Mouse (Mus musculus) MEL (cell line): Measurements from ENCODE around the gene Pmpca. TPM values are rescaled to one million over a fixed set of nuclear protein-coding genes. Genes with fewer than 3 reads are reported as not detected.

ENCODE experiments used
- DNase-seq: peaks from one replicate; pipeline ENCODE4 v3.0.0; 2011; ENCODE audit warnings: low read depth, low spot score
- H3K27ac ChIP-seq: 2 replicates; pipeline ENCODE4 v1.5.1; 2012; ENCODE audit warnings: low read depth, mild to moderate bottlenecking, control low read depth, low read length, moderate library complexity; ENCODE audit not compliant: control insufficient read depth
- H3K27me3 ChIP-seq, 2 experiments: fragments of 150-350 bp in 1 of 2; sonication (generic) in 1 of 2; 2 replicates each; pipeline ENCODE4 v1.6.1; 2012; ENCODE audit warnings: low read length in 2 of 2, mild to moderate bottlenecking in 2 of 2, improper control_type of control experiment in 1 of 2, moderate library complexity in 1 of 2; ENCODE audit not compliant: insufficient read depth in 2 of 2, control insufficient read depth in 1 of 2
- H3K36me3 ChIP-seq, 2 experiments: 2 replicates each; pipeline ENCODE4 v1.6.1; 2012 to 2014; ENCODE audit warnings: low read length in 2 of 2, improper control_type of control experiment in 1 of 2, inconsistent platforms in 1 of 2, mild to moderate bottlenecking in 1 of 2; ENCODE audit not compliant: insufficient read depth in 2 of 2, control insufficient read depth in 1 of 2
- H3K4me1 ChIP-seq, 2 experiments: fragments of 150-350 bp in 1 of 2; sonication (generic) in 1 of 2; 2 replicates each; pipeline ENCODE4 v1.6.1; 2012; ENCODE audit warnings: low read length in 2 of 2, improper control_type of control experiment in 1 of 2, mild to moderate bottlenecking in 1 of 2; ENCODE audit not compliant: insufficient read depth in 2 of 2, control insufficient read depth in 1 of 2
- H3K4me3 ChIP-seq, 2 experiments: fragments of 150-350 bp in 1 of 2; sonication (generic) in 1 of 2; 2 replicates each; pipeline ENCODE4 v1.5.1; 2012; ENCODE audit warnings: low read depth in 2 of 2, low read length in 2 of 2, mild to moderate bottlenecking in 2 of 2, moderate library complexity in 2 of 2, control low read depth in 1 of 2, improper control_type of control experiment in 1 of 2; ENCODE audit not compliant: control insufficient read depth in 1 of 2, insufficient read depth in 1 of 2
- H3K79me2 ChIP-seq: 2 replicates; pipeline ENCODE4 v1.6.1; 2012; ENCODE audit warnings: mild to moderate bottlenecking, low read length, moderate library complexity; ENCODE audit not compliant: control insufficient read depth, poor library complexity, insufficient read depth
- H3K9ac ChIP-seq: 2 replicates; pipeline ENCODE4 v1.6.1; 2012; ENCODE audit warnings: low read depth, mild to moderate bottlenecking, control low read depth, low read length, moderate library complexity; ENCODE audit not compliant: control insufficient read depth, poor library complexity, severe bottlenecking
- H3K9me3 ChIP-seq: fragments of 150-350 bp; sonication (generic); replicated peaks from 2 replicates; pipeline ENCODE4 v1.6.1; 2012; ENCODE audit warnings: mild to moderate bottlenecking, low read length, improper control_type of control experiment, moderate library complexity; ENCODE audit not compliant: insufficient read depth
- BHLHE40 ChIP-seq: IDR thresholded peaks from 2 replicates; pipeline ENCODE4 v1.6.1; 2012; ENCODE audit warnings: low read depth, mild to moderate bottlenecking, inconsistent platforms, low read length, improper control_type of control experiment, borderline replicate concordance
- CHD1 ChIP-seq: IDR thresholded peaks from 2 replicates; pipeline ENCODE4 v1.6.1; 2012; ENCODE audit warnings: low read depth, mild to moderate bottlenecking, inconsistent platforms, low read length, improper control_type of control experiment
- CHD2 ChIP-seq: IDR thresholded peaks from 2 replicates; pipeline ENCODE4 v1.6.1; 2011; ENCODE audit warnings: low read length, improper control_type of control experiment
- E2F4 ChIP-seq: IDR thresholded peaks from 2 replicates; pipeline ENCODE4 v1.6.1; 2011; ENCODE audit warnings: low read depth, low read length, improper control_type of control experiment, borderline replicate concordance
- ELF1 ChIP-seq: IDR thresholded peaks from 2 replicates; pipeline ENCODE4 v1.6.1; 2014; ENCODE audit warnings: low read depth, mild to moderate bottlenecking, inconsistent platforms, low read length, improper control_type of control experiment, moderate library complexity
- ETS1 ChIP-seq: IDR thresholded peaks from 2 replicates; pipeline ENCODE4 v1.6.1; 2012; ENCODE audit warnings: low read depth, mild to moderate bottlenecking, inconsistent platforms, low read length, improper control_type of control experiment, moderate library complexity
- GATA1 ChIP-seq: IDR thresholded peaks from 2 replicates; pipeline ENCODE4 v1.6.1; 2011; ENCODE audit warnings: low read depth, low read length, improper control_type of control experiment
- HCFC1 ChIP-seq: IDR thresholded peaks from 2 replicates; pipeline ENCODE4 v1.6.1; 2012; ENCODE audit warnings: low read depth, mild to moderate bottlenecking, inconsistent platforms, low read length, improper control_type of control experiment, moderate library complexity
- JUND ChIP-seq: IDR thresholded peaks from 2 replicates; pipeline ENCODE4 v1.6.1; 2011; ENCODE audit warnings: low read depth, mild to moderate bottlenecking, improper control_type of control experiment, low read length
- KAT2A ChIP-seq: conservative IDR thresholded peaks from 2 replicates; pipeline ENCODE4 v1.6.1; 2012; ENCODE audit warnings: low read depth, low read length, improper control_type of control experiment, inconsistent platforms
- MAFK ChIP-seq: IDR thresholded peaks from 2 replicates; pipeline ENCODE4 v1.6.1; 2011; ENCODE audit warnings: low read depth, mild to moderate bottlenecking, low read length, improper control_type of control experiment, borderline replicate concordance
- MAX ChIP-seq: IDR thresholded peaks from 2 replicates; pipeline ENCODE4 v1.6.1; 2011; ENCODE audit warnings: low read length, improper control_type of control experiment
- MYC ChIP-seq: IDR thresholded peaks from 2 replicates; pipeline ENCODE4 v1.6.1; 2011; ENCODE audit warnings: low read depth, mild to moderate bottlenecking, low read length, improper control_type of control experiment, moderate library complexity
- POLR2AphosphoS2 ChIP-seq: IDR thresholded peaks from 2 replicates; pipeline ENCODE4 v1.6.1; 2011; ENCODE audit warnings: low read length, improper control_type of control experiment
- POLR2AphosphoS5 ChIP-seq: IDR thresholded peaks from 2 replicates; pipeline ENCODE4 v1.6.1; 2012; ENCODE audit warnings: low read depth, borderline replicate concordance, mild to moderate bottlenecking, inconsistent platforms, low read length, moderate library complexity, mixed read lengths
- RAD21 ChIP-seq: IDR thresholded peaks from 2 replicates; pipeline ENCODE4 v1.6.1; 2011; ENCODE audit warnings: mild to moderate bottlenecking, low read depth, low read length, improper control_type of control experiment
- SIN3A ChIP-seq: IDR thresholded peaks from 2 replicates; pipeline ENCODE4 v1.6.1; 2012; ENCODE audit warnings: low read length, improper control_type of control experiment, inconsistent platforms
- SMC3 ChIP-seq: IDR thresholded peaks from 2 replicates; pipeline ENCODE4 v1.6.1; 2011; ENCODE audit warnings: low read depth, low read length, improper control_type of control experiment
- TAL1 ChIP-seq: IDR thresholded peaks from 2 replicates; pipeline ENCODE4 v1.6.1; 2012; ENCODE audit warnings: mild to moderate bottlenecking, inconsistent platforms, low read length, moderate library complexity, mixed read lengths
- TBP ChIP-seq: IDR thresholded peaks from 2 replicates; pipeline ENCODE4 v1.8.0; 2011; ENCODE audit warnings: low read depth, low read length, improper control_type of control experiment
- UBTF ChIP-seq: IDR thresholded peaks from 2 replicates; pipeline ENCODE4 v1.6.1; 2012; ENCODE audit warnings: low read depth, mild to moderate bottlenecking, inconsistent platforms, low read length, improper control_type of control experiment, moderate library complexity, borderline replicate concordance; ENCODE audit not compliant: insufficient read depth
- USF1 ChIP-seq: IDR thresholded peaks from 2 replicates; pipeline ENCODE4 v1.6.1; 2014; ENCODE audit warnings: low read depth, mild to moderate bottlenecking, inconsistent platforms, low read length, improper control_type of control experiment, moderate library complexity
- ZNF384 ChIP-seq: IDR thresholded peaks from 2 replicates; pipeline ENCODE4 v1.6.1; 2012; ENCODE audit warnings: low read depth, mild to moderate bottlenecking, inconsistent platforms, low read length, improper control_type of control experiment
- polyA plus RNA-seq, 2 experiments: library from polyadenylated mRNA; stranded (reverse) in 1 of 2; unstranded in 1 of 2; fragments of >175 nt in 1 of 2; fragments of >200 nt in 1 of 2; gene quantifications; 2 replicates each; pipeline versions ENCODE4 v1.2.1 to v1.2.4; 2012; ENCODE audit warnings: low replicate concordance in 2 of 2, low read depth in 1 of 2; ENCODE audit not compliant: insufficient read length in 2 of 2, insufficient read depth in 1 of 2, missing spikeins in 1 of 2
- total RNA-seq: library from RNA; depleted of rRNA; stranded (reverse); fragments of 300-350 nt; gene quantifications from 2 replicates; pipeline ENCODE4 v1.2.3, GENCODE M21; 2012

Gene Pmpca
- total and polyA plus RNA-seq, 3 experiments: 46.4 to 166 (median 96.5) TPM

- no peak for DNase-seq
- H3K4me3 ChIP-seq: no peak overlapping the region
- no peaks in the 10 kb centered on the region for H3K9me3 ChIP-seq
- no peak overlapping the region for H3K27ac ChIP-seq
- H3K4me1 ChIP-seq: peaks cover 0 to 5% of the 10 kb centered on the region in 2 experiments; a peak in 1 of 4 replicates
- TF ChIP-seq KAT2A: no peak
- TF ChIP-seq CHD1: no peak
- TF ChIP-seq POLR2AphosphoS5: no peak
- TF ChIP-seq RAD21: no peak
- TF ChIP-seq CHD2: no peak
- no peak for TF ChIP-seq SIN3A
- TF ChIP-seq SMC3: no peak
- no peak for TF ChIP-seq UBTF
- no peak for TF ChIP-seq USF1
- TF ChIP-seq ELF1: no peak
- TF ChIP-seq BHLHE40: no peak
- no peak for TF ChIP-seq MAX
- TF ChIP-seq TBP: no peak
- no peak for TF ChIP-seq MAFK
- TF ChIP-seq GATA1: no peak
- H3K36me3 ChIP-seq: peaks cover 6 to 11% of the 10 kb centered on the region in 2 experiments
- H3K9ac ChIP-seq: no peak overlapping the region
- H3K27me3 ChIP-seq: no peaks in the 10 kb centered on the region
- H3K79me2 ChIP-seq: peaks cover 9% of the 10 kb centered on the region
Measured at GRCm38 (mm10) chr2:26438373-26438772, 49.2 kb downstream of the Pmpca start.

GRCm38 (mm10) chr2:26439671-26440070 is 50.5 kb downstream of the Pmpca start:
- Histone ChIP-seq H3K27ac (no peak overlapping the region), H3K4me3 (no peak overlapping the region), H3K79me2 (peaks cover 17% of the 10 kb centered on the region), H3K36me3 (peaks cover 6 to 12% of the 10 kb centered on the region in 2 experiments), H3K4me1 (peaks cover 3 to 7% of the 10 kb centered on the region in 2 experiments; a peak in 3 of 4 replicates), H3K27me3 (no peaks in the 10 kb centered on the region), H3K9ac (no peak overlapping the region), H3K9me3 (no peaks in the 10 kb centered on the region)
- no peak for TF ChIP-seq ZNF384
- TF ChIP-seq E2F4: no peak
- TF ChIP-seq BHLHE40: no peak
- no peak for TF ChIP-seq CHD1
- no peak for TF ChIP-seq RAD21
- TF ChIP-seq TBP: no peak
- no peak for TF ChIP-seq HCFC1
- TF ChIP-seq POLR2AphosphoS2: no peak
- no peak for TF ChIP-seq ETS1
- no peak for TF ChIP-seq MYC
- no peak for TF ChIP-seq TAL1
- TF ChIP-seq GATA1: no peak
- no peak for TF ChIP-seq USF1
- TF ChIP-seq JUND: no peak
- DNase-seq: no peak
